Mouse (Mus musculus): ENCODE measurements around the gene Ralgapb.

DNA sequence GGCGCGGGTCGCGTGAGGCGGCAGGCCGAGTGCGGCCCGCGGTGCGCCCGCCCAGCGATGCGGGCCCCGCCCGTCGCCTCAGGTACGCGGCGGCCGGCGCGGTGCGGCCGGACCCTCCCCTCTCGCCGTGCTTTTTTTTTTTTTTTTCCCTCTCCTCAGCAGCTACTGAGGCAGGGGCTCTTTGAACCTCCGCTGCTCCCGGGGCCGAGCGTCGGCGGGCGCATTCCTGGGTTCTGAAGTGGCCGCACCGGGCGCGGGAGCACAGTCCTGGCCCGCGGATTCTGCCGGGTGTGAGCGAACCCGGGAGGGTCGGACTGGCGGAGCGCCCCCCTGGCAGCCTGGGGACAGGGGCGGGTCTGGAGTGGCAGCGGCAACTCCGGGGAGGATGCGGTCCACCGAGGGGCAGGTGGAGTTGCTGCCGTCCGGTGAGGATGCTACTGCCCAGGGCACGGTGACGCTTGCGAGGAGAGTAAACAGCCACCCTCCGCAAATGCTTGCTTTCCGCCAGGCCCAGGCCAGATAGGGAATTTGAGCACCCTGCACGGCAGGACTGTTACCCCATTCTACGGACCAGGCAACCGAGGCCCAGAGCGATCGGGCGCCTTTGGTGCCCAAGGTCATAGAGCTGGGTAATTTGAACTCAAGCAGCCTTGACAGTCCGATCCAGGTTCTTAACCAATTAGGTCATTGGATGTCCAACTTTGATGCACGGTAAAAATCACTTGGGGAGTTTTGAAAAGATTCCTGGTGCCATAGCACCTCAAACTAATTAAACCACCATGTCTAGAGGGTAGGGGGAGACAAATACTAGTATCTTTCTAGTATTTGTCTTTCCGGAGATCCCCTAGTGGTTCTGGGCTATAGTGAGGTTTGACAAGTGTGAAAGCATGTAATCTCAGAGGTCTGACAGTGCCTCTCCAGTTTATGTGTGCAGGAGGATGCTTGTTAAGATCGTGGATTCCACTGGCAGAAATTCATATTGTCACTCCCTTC lies 670 bp downstream of the Ralgapb start:
- TF ChIP-seq CTCF (IDR thresholded peaks at IDR 0.05; ENCODE audit: low read depth, low read length) (no peak), POLR2A (IDR thresholded peaks at IDR 0.05; ENCODE audit: extremely low read depth, insufficient read depth, low read length) (no peak)

All from liver, adult 2 months (tissue).